Mouse (Mus musculus): ENCODE measurements around the gene E130114P18Rik. TPM values are rescaled to one million over a fixed set of nuclear protein-coding genes. Genes with fewer than 3 reads are reported as not detected.

The E130114P18Rik gene
- polyA plus RNA-seq (2016; fragmentation: Nextera tagmentation; extraction: Ambion mirVana), result 0.33 and 1.1 TPM in 2 replicates

- Histone ChIP-seq H3K4me1 (peaks cover 22% of the 10 kb centered on the region), H3K9me3 (no peaks in the 10 kb centered on the region), H3K4me3 (peak within 1 kb of the TSS; percentile 86), H3K27ac (peak within 1 kb of the TSS; percentile 95), H3K27me3 (ENCODE audit: insufficient read depth, poor library complexity, severe bottlenecking) (no peaks in the 10 kb centered on the region), H3K36me3 (peaks cover 1% of the 10 kb centered on the region; the same call in 1 of the 2 replicates)
- no peak for DNase-seq (ENCODE audit: low spot score)
- WGBS, result under 1% methylated on average over 37 of the region's 37 CpGs
Measured at GRCm38 (mm10) chr4:97777706-97778176, at the start of gene E130114P18Rik. TSS of gene E130114P18Rik (minus strand) at chr4:97778078.

- Histone ChIP-seq H3K4me1 (peaks cover 50% of the 10 kb centered on the region), H3K27ac (peak overlapping the region; percentile 65)
Measured at GRCm38 (mm10) chr4:97827115-97827514, 49.2 kb upstream of the E130114P18Rik start.

GRCm38 (mm10) chr4:97825841-97826240, 48.0 kb upstream of the E130114P18Rik start:
- 66% methylated on average over 4 of the region's 4 CpGs for WGBS
- H3K36me3 ChIP-seq, result no peaks in the 10 kb centered on the region
- peaks cover 46% of the 10 kb centered on the region for H3K4me1 ChIP-seq
- no peak for DNase-seq (ENCODE audit: low spot score)
- no peaks in the 10 kb centered on the region for H3K9me3 ChIP-seq
- no peaks in the 10 kb centered on the region for H3K27me3 ChIP-seq (ENCODE audit: insufficient read depth, poor library complexity, severe bottlenecking)
- peak overlapping the region; percentile 65; the same call in 1 of the 2 replicates for H3K27ac ChIP-seq
- no peak overlapping the region for H3K4me3 ChIP-seq

More at GRCm38 (mm10) chr4:97827115-97827514, 49.2 kb upstream of the E130114P18Rik start:
- H3K36me3 ChIP-seq, result no peaks in the 10 kb centered on the region
- DNase-seq (ENCODE audit: low spot score), result no peak
- 62% methylated on average over 6 of the region's 6 CpGs for WGBS
- H3K9me3 ChIP-seq, result no peaks in the 10 kb centered on the region
- no peak overlapping the region for H3K4me3 ChIP-seq
- H3K27me3 ChIP-seq (ENCODE audit: insufficient read depth, poor library complexity, severe bottlenecking), result no peaks in the 10 kb centered on the region

GRCm38 (mm10) chr4:97825432-97825831, 47.6 kb upstream of the E130114P18Rik start:
- 63% methylated on average over 4 of the region's 4 CpGs for WGBS
- H3K27me3 ChIP-seq (ENCODE audit: insufficient read depth, poor library complexity, severe bottlenecking), result no peaks in the 10 kb centered on the region
- peaks cover 42% of the 10 kb centered on the region for H3K4me1 ChIP-seq
- H3K9me3 ChIP-seq, result no peaks in the 10 kb centered on the region
- H3K4me3 ChIP-seq, result no peak overlapping the region
- DNase-seq (ENCODE audit: low spot score), result no peak
- H3K36me3 ChIP-seq, result no peaks in the 10 kb centered on the region
- H3K27ac ChIP-seq, result peak overlapping the region; percentile 65; the same call in 1 of the 2 replicates

GRCm38 (mm10) chr4:97824451-97824850, 46.6 kb upstream of the E130114P18Rik start:
- Histone ChIP-seq H3K36me3 (no peaks in the 10 kb centered on the region), H3K4me3 (no peak overlapping the region), H3K9me3 (no peaks in the 10 kb centered on the region), H3K27me3 (ENCODE audit: insufficient read depth, poor library complexity, severe bottlenecking) (no peaks in the 10 kb centered on the region), H3K4me1 (peaks cover 35% of the 10 kb centered on the region), H3K27ac (no peak overlapping the region)
- WGBS, result 57% methylated on average over 4 of the region's 4 CpGs
- DNase-seq (ENCODE audit: low spot score), result no peak

- H3K36me3 ChIP-seq, result no peaks in the 10 kb centered on the region
- peaks cover 33% of the 10 kb centered on the region for H3K4me1 ChIP-seq
- DNase-seq (ENCODE audit: low spot score), result no peak
- WGBS, result 87% methylated on average over 6 of the region's 6 CpGs
- H3K27me3 ChIP-seq (ENCODE audit: insufficient read depth, poor library complexity, severe bottlenecking), result no peaks in the 10 kb centered on the region
- H3K4me3 ChIP-seq, result no peak overlapping the region
- no peak overlapping the region for H3K27ac ChIP-seq
- no peaks in the 10 kb centered on the region for H3K9me3 ChIP-seq
Measured at GRCm38 (mm10) chr4:97823512-97823911, 45.6 kb upstream of the E130114P18Rik start.

GRCm38 (mm10) chr4:97821556-97822251, 43.8 kb upstream of the E130114P18Rik start:
- Histone ChIP-seq H3K4me3 (no peak overlapping the region), H3K4me1 (peaks cover 23% of the 10 kb centered on the region), H3K27ac (no peak overlapping the region), H3K9me3 (no peaks in the 10 kb centered on the region), H3K27me3 (ENCODE audit: insufficient read depth, poor library complexity, severe bottlenecking) (no peaks in the 10 kb centered on the region), H3K36me3 (no peaks in the 10 kb centered on the region)
- 77% methylated on average over 4 of the region's 4 CpGs for WGBS
- no peak for DNase-seq (ENCODE audit: low spot score)

- H3K4me1 ChIP-seq, result peaks cover 13% of the 10 kb centered on the region
- no peak for DNase-seq (ENCODE audit: low spot score)
- H3K9me3 ChIP-seq, result no peaks in the 10 kb centered on the region
- no peaks in the 10 kb centered on the region for H3K27me3 ChIP-seq (ENCODE audit: insufficient read depth, poor library complexity, severe bottlenecking)
- 82% methylated on average over 4 of the region's 4 CpGs for WGBS
- H3K4me3 ChIP-seq, result no peak overlapping the region
- no peaks in the 10 kb centered on the region for H3K36me3 ChIP-seq
- H3K27ac ChIP-seq, result no peak overlapping the region
Measured at GRCm38 (mm10) chr4:97820474-97821259, 42.8 kb upstream of the E130114P18Rik start.

GRCm38 (mm10) chr4:97819101-97819500, 41.2 kb upstream of the E130114P18Rik start:
- peaks cover 8% of the 10 kb centered on the region; the same call in 1 of the 2 replicates for H3K4me1 ChIP-seq
- H3K9me3 ChIP-seq, result no peaks in the 10 kb centered on the region
- no peak overlapping the region for H3K4me3 ChIP-seq
- no peaks in the 10 kb centered on the region for H3K27me3 ChIP-seq (ENCODE audit: insufficient read depth, poor library complexity, severe bottlenecking)
- no peaks in the 10 kb centered on the region for H3K36me3 ChIP-seq
- 81% methylated on average over 8 of the region's 8 CpGs for WGBS
- H3K27ac ChIP-seq, result no peak overlapping the region
- no peak for DNase-seq (ENCODE audit: low spot score)

GRCm38 (mm10) chr4:97818498-97818897, 40.6 kb upstream of the E130114P18Rik start:
- Histone ChIP-seq H3K4me3 (no peak overlapping the region), H3K4me1 (peaks cover 8% of the 10 kb centered on the region; the same call in 1 of the 2 replicates), H3K27me3 (ENCODE audit: insufficient read depth, poor library complexity, severe bottlenecking) (no peaks in the 10 kb centered on the region), H3K27ac (no peak overlapping the region), H3K9me3 (no peaks in the 10 kb centered on the region), H3K36me3 (no peaks in the 10 kb centered on the region)
- 79% methylated on average over 3 of the region's 3 CpGs for WGBS
- DNase-seq (ENCODE audit: low spot score), result no peak

- WGBS, result 71% methylated on average over 1 of the region's 1 CpGs
- Histone ChIP-seq H3K27ac (no peak overlapping the region), H3K36me3 (no peaks in the 10 kb centered on the region), H3K4me1 (peaks cover 8% of the 10 kb centered on the region; the same call in 1 of the 2 replicates), H3K27me3 (ENCODE audit: insufficient read depth, poor library complexity, severe bottlenecking) (no peaks in the 10 kb centered on the region), H3K9me3 (no peaks in the 10 kb centered on the region), H3K4me3 (no peak overlapping the region)
- DNase-seq (ENCODE audit: low spot score), result no peak
Measured at GRCm38 (mm10) chr4:97817741-97818140, 39.9 kb upstream of the E130114P18Rik start.

- Histone ChIP-seq H3K4me1 (peaks cover 8% of the 10 kb centered on the region; the same call in 1 of the 2 replicates), H3K9me3 (no peaks in the 10 kb centered on the region), H3K27ac (no peak overlapping the region), H3K36me3 (no peaks in the 10 kb centered on the region), H3K27me3 (ENCODE audit: insufficient read depth, poor library complexity, severe bottlenecking) (no peaks in the 10 kb centered on the region), H3K4me3 (no peak overlapping the region)
- DNase-seq (ENCODE audit: low spot score), result no peak
- WGBS, result 84% methylated on average over 3 of the region's 3 CpGs
Measured at GRCm38 (mm10) chr4:97816753-97817152, 38.9 kb upstream of the E130114P18Rik start.

- H3K4me1 ChIP-seq, result peaks cover 8% of the 10 kb centered on the region; the same call in 1 of the 2 replicates
Measured at GRCm38 (mm10) chr4:97816001-97816400, 38.1 kb upstream of the E130114P18Rik start.

More at GRCm38 (mm10) chr4:97816001-97816400, 38.1 kb upstream of the E130114P18Rik start:
- Histone ChIP-seq H3K36me3 (no peaks in the 10 kb centered on the region), H3K4me3 (no peak overlapping the region), H3K27me3 (ENCODE audit: insufficient read depth, poor library complexity, severe bottlenecking) (no peaks in the 10 kb centered on the region), H3K9me3 (no peaks in the 10 kb centered on the region), H3K27ac (no peak overlapping the region)
- DNase-seq (ENCODE audit: low spot score), result no peak
